Mouse (Mus musculus): ENCODE measurements around the gene Timp4. TPM values are rescaled to one million over a fixed set of nuclear protein-coding genes. Genes with fewer than 3 reads are reported as not detected.

The Timp4 gene
- total RNA-seq, 2 experiments from 2014 or later = 28.0 to 54.6 TPM

GRCm38 (mm10) chr6:115210820-115211219, 41.2 kb downstream of the Timp4 start:
- DNase-seq = no peak
- intact Hi-C loops (cut with DNase I) = no loop called here

GRCm38 (mm10) chr6:115210187-115210586, 41.8 kb downstream of the Timp4 start:
- intact Hi-C loops (cut with DNase I) = no loop called here
- DNase-seq = no peak

- no peak for DNase-seq
- intact Hi-C loops (cut with DNase I) = no loop called here
Observed at GRCm38 (mm10) chr6:115203029-115203428, 49.0 kb downstream of the Timp4 start.

GRCm38 (mm10) chr6:115200753-115201152, 51.3 kb downstream of the Timp4 start:
- intact Hi-C loops (cut with DNase I) = no loop called here
- DNase-seq = no peak

Other genes with a start within 250 kb of the Timp4 start
- 10 to 100 TPM; 12.7 to 13.2 TPM for gene Tamm41, start 214.3 kb downstream of the Timp4 start, total RNA-seq (2021)
- gene Syn2, start 117.3 kb downstream of the Timp4 start, total RNA-seq (2021) = 1 to 10 TPM; 3.4 to 5.7 TPM
- not detected for gene Gm17482, start 24.9 kb downstream of the Timp4 start, total RNA-seq (2021)
- gene Pparg, start 108.7 kb upstream of the Timp4 start, total RNA-seq (2021) = 10 to 100 TPM; 11.4 to 12.5 TPM